Mouse (Mus musculus) lung, adult 2 months (tissue): ENCODE measurements around the gene Zkscan1. TPM values are rescaled to one million over a fixed set of nuclear protein-coding genes. Genes with fewer than 3 reads are reported as not detected.
A peak's percentile ranks its signal among the peaks of the same experiment; 100 is the strongest.

Experiments
- DNase-seq: peaks from one replicate; pipeline ENCODE4 v3.0.0; 2022
- H3K4me1 ChIP-seq: fragments of 200-500 bp; 2 replicates; pipeline ENCODE4 v1.6.1; 2011; ENCODE audit warnings: low read length; ENCODE audit not compliant: control insufficient read depth, insufficient read depth
- H3K4me3 ChIP-seq: fragments of 200-500 bp; replicated peaks from 2 replicates; pipeline ENCODE3; 2011; ENCODE audit warnings: low read depth, mild to moderate bottlenecking, control low read depth, low read length; ENCODE audit errors: extremely low read depth
- CTCF ChIP-seq: fragments of 200-500 bp; IDR thresholded peaks from 2 replicates; pipeline ENCODE4 v1.5.1; 2011; ENCODE audit warnings: mild to moderate bottlenecking, low read length, control low read depth; ENCODE audit not compliant: insufficient read depth
- POLR2A ChIP-seq: fragments of 200-500 bp; IDR thresholded peaks from 2 replicates; pipeline ENCODE4 v1.6.1; 2011; ENCODE audit warnings: low read depth, mild to moderate bottlenecking, control low read depth, low read length, borderline replicate concordance; ENCODE audit errors: extremely low read depth
- WGBS: fragments of 180-500 bp; shearing (Covaris S2); methylation state at CpG from one replicate; pipeline ENCODE4 v1.1.7; 2018; 5-methylcytosine and 5-hydroxymethylcytosine counted together
- polyA plus RNA-seq: library from polyadenylated mRNA; depleted of rRNA; stranded (reverse); fragments of >200 nt; gene quantifications from 2 replicates; pipeline ENCODE4 v1.2.3, GENCODE M21; 2012

Zkscan1 gene
- polyA plus RNA-seq, 1 experiment: 5.9 TPM

DNA sequence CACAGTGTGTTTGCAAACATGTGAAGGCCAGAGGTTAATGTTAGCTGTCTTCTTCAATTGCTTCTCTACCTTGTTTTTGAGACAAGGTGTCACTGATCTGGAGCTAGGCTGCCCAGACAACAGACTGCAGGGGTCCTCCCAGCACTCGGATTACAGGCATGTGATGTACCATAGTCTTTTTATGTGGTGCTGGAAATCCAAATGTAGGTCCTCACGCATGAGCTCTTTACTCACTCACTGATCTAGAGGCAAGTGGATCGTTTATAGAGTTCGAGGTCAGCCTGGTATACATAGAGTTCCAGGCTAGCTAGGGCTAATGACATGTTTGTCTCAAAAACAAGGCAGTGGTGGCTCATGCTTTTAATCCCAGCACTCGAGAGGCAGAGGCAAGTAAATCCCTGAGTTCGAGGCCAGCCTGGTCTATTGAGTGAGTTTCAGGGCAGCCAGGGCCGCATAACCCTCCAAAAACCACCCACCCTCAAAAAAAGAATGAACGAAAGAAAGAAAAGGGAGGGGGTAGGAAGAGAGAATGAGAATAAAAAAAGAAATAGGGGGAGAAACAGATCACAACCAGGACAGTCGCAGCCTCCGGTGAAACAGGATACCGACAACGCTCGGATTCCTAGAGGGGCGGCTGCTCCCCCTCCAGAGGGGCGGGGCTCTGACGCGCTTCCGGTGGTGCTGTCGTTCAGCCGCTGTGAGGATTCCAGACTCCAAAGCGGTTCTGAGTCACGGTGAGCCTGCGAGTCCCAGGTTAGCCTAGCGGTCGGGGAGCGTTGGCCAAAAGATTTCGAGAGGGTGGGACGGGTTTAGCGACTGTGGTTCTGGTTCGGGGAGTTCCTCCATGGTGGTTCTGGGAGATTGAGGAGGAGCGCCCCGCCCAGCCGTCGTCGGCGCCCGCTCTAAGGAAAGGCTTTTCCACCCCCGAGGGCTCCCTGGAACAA, 31.6 kb downstream of the Zkscan1 start, which contains the start of gene Zscan21:
Gene Zscan21, plus strand, starts transcription at position 649 of the 944 bp plus-strand sequence.
- 6% methylated on average over 38 of the region's 38 CpGs for WGBS
- no peak for TF ChIP-seq CTCF
- TF ChIP-seq POLR2A: peak; percentile 89
- Histone ChIP-seq H3K4me3 (peak within 1 kb of the TSS; percentile 98), H3K4me1 (peaks cover 12% of the 10 kb centered on the region)
- DNase-seq: peak; percentile 93

DNA sequence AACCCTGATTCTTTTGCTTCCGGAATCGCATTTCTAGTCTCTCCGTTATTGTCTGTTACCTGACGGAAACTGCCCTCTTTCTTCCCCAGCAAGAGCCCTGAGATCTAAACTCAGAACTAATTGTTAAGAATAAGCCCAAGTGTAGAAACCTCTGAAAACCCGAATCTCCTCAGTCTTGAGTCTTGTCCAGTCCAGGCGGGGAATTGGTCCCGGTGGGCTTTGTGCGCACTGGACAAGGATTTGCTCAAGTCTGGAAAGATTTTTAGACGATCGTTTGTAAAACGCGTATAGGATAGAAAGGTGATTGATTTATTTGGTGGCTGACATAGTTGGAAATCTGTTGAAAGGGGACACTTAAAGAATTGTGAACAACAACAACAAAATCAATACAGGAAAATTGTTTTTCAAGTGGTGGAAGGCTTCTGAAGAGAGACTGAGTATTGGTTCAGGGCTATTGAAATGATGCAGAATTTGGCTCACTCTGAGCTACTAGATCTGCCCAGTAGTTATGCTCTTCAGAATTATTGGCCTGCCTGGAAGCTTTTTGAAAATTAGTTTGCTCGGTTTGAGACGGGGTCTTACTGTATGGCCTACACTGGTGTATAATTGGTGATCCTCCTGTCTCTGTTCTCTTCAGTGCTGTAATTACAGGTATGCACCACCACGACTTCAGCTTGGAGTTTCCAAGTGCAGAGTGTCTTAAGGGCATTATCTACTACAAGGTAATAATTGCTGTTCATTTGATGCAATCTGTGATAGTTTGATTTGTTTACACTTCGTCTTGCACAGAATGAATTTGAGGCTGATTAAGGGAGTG, 32.5 kb downstream of the Zkscan1 start:
- peaks cover 12% of the 10 kb centered on the region for H3K4me1 ChIP-seq
- peak; percentile 9 for DNase-seq
- TF ChIP-seq POLR2A (no peak), CTCF (no peak)
- WGBS: 2% methylated on average over 16 of the region's 16 CpGs
- H3K4me3 ChIP-seq: peak overlapping the region; percentile 98

DNA sequence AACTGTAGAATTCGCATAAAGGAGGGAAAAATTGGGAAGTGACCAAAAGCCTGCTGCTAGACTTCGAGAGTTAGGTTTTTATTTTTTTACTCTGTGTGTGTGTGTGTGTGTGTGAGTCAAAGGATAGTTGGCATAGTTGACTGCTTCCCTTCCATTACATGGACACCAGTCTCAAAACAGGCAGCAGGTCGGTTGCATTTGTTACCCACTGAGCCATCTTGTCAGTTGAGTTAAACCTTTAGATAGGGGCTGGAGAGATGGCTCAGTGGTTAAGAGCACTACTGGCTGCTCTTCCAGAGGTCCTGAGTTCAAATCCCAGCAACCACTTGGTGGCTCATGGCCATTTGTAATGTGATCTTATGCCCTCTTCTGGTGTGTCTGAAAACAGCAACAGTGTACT, 33.2 kb downstream of the Zkscan1 start:
- Histone ChIP-seq H3K4me1 (peaks cover 12% of the 10 kb centered on the region), H3K4me3 (no peak overlapping the region)
- TF ChIP-seq POLR2A (no peak), CTCF (no peak)

DNA sequence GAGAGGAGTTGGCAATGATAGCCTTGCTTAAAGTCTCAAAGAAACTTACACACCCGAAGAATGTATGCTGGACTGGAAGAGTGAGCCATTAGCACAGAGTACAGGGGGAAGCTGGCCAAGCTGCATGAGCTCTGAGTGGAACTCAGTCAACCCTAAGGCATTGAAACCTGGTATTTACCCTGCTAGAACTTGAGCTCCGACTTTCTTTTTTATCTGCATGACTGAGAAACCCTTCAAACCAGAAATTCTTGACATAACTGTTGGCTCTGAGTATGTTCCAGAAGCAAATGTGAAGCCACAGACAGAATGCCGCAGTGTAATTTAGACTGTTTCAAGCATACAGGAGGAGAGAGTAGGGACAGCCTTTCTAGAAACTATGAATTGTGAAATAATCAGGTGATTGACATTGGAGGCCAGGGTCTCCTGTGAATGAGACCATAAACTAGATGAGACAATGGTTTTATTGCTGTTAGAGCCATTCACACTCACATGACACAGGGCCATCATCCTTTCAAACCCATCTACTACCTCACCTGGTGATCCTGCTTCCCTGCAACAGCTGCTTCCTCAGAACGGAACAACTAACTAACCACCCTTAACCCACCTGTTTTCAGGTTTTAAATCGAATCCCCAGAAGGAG, 47.7 kb downstream of the Zkscan1 start:
- WGBS: 82% methylated on average over 5 of the region's 5 CpGs
- TF ChIP-seq POLR2A (no peak), CTCF (no peak)
- no peak for DNase-seq
- H3K4me3 ChIP-seq: no peak overlapping the region
- H3K4me1 ChIP-seq: no peaks in the 10 kb centered on the region

More for the DNA sequence above, 33.2 kb downstream of the Zkscan1 start:
- 39% methylated on average over 3 of the region's 3 CpGs for WGBS
- no peak for DNase-seq

DNA sequence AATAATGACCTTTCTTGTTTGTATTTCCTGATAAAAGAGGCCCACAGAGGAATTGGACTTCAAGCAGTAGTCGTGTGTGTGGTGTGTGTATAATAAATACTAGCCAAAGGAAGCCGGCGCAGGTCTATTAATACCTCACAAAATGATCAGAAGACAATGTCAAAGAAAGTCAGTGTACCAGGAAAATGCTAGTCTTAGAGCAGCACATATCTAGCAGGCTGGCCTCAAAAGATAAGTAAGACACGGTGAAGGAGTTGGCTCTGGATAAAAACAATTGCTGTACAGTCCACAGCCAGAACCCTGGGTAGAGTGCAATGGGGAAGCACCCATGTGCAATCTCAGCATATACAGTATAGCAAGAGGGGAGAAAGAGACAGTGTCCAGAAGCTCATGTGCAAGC, 52.4 kb downstream of the Zkscan1 start:
- 27% methylated on average over 4 of the region's 4 CpGs for WGBS
- TF ChIP-seq POLR2A (no peak), CTCF (no peak)
- Histone ChIP-seq H3K4me1 (no peaks in the 10 kb centered on the region), H3K4me3 (no peak overlapping the region)
- DNase-seq: no peak

DNA sequence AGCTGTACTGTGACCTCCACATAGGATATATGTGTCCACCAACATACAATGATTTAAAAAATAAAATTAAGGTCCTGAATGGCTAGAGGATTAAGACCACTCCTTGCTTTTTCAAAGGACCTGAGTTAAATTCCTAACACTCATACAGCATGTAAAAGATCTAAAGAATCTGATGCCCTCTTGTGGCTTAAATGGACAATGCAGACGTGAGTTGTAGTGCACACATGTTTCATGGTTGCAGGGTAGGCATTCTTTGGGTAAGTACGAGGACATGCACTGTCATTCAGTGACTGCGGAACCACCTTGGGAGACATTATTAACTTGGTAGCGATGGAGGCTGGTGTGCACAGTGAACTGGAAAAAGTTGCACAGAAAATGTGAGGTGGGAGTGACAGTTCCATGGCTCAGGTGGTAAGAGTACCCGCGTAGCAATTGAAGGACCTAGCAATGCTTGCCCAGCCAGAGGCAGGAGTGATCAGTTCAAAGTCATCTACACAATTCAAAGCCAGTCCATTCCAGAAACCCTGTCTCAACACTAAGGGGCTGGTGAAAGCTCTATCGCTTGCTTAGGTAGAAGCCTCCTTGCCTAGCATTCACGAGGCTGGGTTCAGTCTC, 53.2 kb downstream of the Zkscan1 start:
- DNase-seq: no peak
- H3K4me1 ChIP-seq: no peaks in the 10 kb centered on the region
- no peak overlapping the region for H3K4me3 ChIP-seq
- 53% methylated on average over 8 of the region's 8 CpGs for WGBS
- TF ChIP-seq POLR2A: no peak
- TF ChIP-seq CTCF: peak; percentile 52; the same call in 1 of the 2 replicates

DNA sequence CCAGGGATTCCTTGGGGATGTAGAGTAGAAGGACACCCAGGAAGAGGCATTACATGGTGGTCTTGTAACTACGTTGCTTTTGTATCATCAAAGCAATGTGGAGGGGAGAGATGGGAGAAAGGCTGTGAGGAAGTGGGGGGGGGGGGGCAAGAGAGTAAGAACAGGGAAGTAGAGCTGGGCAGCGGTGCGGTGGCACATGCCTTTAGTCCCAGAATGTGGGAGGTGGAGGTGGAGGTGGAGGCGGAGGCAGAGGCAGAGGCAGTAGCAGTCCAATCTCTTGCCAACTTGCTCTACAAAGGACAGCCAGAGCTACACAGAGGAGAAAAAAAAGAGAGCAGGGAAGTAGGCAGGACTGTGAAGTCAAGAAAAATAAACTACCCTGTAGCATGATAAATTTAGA, 53.7 kb downstream of the Zkscan1 start:
- H3K4me3 ChIP-seq: no peak overlapping the region
- H3K4me1 ChIP-seq: no peaks in the 10 kb centered on the region
- TF ChIP-seq CTCF: no peak
- no peak for TF ChIP-seq POLR2A
- no peak for DNase-seq
- 58% methylated on average over 4 of the region's 4 CpGs for WGBS

DNA sequence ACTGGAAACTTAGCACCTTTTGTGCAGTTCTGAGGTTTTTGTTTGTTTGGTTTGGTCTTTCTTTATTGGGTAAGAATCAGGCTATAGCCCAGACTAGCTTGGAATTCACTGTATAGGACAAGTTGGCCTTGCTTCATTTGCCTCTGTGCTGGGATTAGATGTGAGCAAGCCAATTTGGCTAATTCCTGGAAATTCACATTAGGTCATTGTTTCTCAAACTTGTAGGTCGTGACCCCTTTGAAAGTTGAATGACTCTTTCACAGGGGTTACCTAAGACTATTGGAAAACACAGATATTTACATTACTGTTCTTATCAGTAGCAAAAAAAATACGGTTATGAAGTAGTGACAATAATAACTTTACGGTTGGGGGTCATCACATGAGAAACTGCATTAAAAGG, 69.5 kb downstream of the Zkscan1 start:
- 56% methylated on average over 3 of the region's 3 CpGs for WGBS
- TF ChIP-seq CTCF: no peak
- no peak for TF ChIP-seq POLR2A
- no peak overlapping the region for H3K4me3 ChIP-seq

More for the DNA sequence above, 69.5 kb downstream of the Zkscan1 start:
- 0 out of 2 replicates have a peak, but pooled peaks cover 2% of the 10 kb centered on the region for H3K4me1 ChIP-seq
- no peak for DNase-seq
